Mouse (Mus musculus) erythroblast, embryonic 14.5 days (primary cell): ENCODE results near the gene Rrp9. TPM values are rescaled to one million over a fixed set of nuclear protein-coding genes. Genes with fewer than 3 reads are reported as not detected.
"Not testable (repeated sequence)": the region's sequence is repeated elsewhere in the genome, so short reads cannot be mapped to it uniquely, and the experiment has no call there.

Experiments used
- H3K27me3 ChIP-seq: 2 replicates; pipeline ENCODE4 v1.6.1; 2012; ENCODE audit warnings: inconsistent platforms; ENCODE audit not compliant: control insufficient read depth
- H3K36me3 ChIP-seq: 2 replicates; pipeline ENCODE4 v1.6.1; 2012; ENCODE audit warnings: mild to moderate bottlenecking, inconsistent platforms; ENCODE audit not compliant: control insufficient read depth
- H3K4me1 ChIP-seq: 2 replicates; pipeline ENCODE4 v1.6.1; 2012; ENCODE audit warnings: inconsistent platforms; ENCODE audit not compliant: control insufficient read depth
- H3K4me3 ChIP-seq: replicated peaks from 2 replicates; pipeline ENCODE3; 2012; ENCODE audit warnings: moderate library complexity, mild to moderate bottlenecking, inconsistent platforms
- H3K9me3 ChIP-seq: 2 replicates; pipeline ENCODE4 v1.6.1; 2012; ENCODE audit warnings: low read length, inconsistent platforms, mixed read lengths; ENCODE audit not compliant: control insufficient read depth
- GATA1 ChIP-seq: IDR thresholded peaks from 2 replicates; pipeline ENCODE4 v1.6.1; 2012; ENCODE audit warnings: low read length, inconsistent platforms, mixed read lengths
- TAL1 ChIP-seq: IDR thresholded peaks from 3 replicates; pipeline ENCODE4 v1.6.1; 2012; ENCODE audit warnings: low read length, inconsistent platforms, mixed read lengths
- polyA plus RNA-seq: library from polyadenylated mRNA; stranded (reverse); fragments of >175 nt; gene quantifications from 2 replicates; pipeline ENCODE4 v1.2.3, GENCODE M21; 2012

Gene Rrp9
- polyA plus RNA-seq, 1 experiment: 9.9 TPM

DNA sequence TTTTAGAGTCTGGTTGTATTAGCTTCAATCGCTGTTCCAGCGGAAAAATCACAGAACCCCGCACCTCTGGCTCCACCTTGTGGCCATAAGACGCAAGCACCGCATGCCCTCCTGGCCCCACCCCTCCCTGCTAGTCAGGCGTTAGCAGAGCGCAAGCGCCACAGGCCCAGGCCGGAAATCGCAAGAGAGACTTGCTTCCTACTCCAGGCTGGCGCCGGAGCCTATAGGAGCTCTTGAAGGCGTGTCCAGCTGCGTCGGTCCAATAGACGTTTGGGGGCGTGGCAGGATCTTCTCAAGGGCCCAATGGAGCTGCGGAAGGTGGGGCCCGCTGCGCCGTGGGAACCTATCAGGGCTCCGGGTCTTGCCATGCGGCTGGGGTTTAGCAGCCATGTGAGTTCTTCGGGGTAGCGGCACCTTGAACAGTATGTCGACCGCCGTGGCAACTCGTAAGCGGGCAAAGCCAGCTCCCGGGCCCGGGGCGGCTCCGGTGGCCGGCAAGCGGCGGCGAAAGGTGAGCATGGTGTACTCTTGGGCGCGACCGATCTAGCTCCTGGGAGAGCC is 1.2 kb downstream of the Rrp9 start, which contains the start of gene Parp3:
Gene Parp3, minus strand, starts transcription at position 26 of the 561 bp plus-strand sequence.
- no peak for TF ChIP-seq GATA1
- no peak for TF ChIP-seq TAL1
- peaks cover 46% of the 10 kb centered on the region for H3K4me1 ChIP-seq
- H3K36me3 ChIP-seq: peaks cover 25% of the 10 kb centered on the region
- H3K4me3 ChIP-seq: peak within 1 kb of the TSS; percentile 69
- H3K9me3 ChIP-seq: no peaks in the 10 kb centered on the region
- no peaks in the 10 kb centered on the region for H3K27me3 ChIP-seq

DNA sequence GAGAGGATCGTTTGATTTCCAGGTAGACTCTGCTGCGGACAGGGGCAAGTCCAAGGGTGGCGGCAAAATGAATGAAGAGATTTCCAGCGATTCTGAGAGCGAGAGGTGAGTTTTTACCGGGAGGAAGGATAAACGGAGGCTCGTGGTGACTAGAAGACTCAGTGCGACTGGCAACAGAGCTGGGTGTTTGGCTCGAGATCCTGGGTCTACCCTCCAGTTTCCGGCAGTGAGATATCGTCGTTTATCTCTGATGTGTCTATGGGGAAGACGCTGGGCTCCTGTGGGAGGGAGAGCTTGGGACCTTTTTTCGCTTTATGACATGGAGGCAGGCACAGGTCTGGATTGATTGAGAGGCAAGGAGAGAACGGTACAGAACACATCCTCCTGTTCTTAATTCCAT is 1.9 kb downstream of the Rrp9 start:
- Histone ChIP-seq H3K27me3 (no peaks in the 10 kb centered on the region), H3K36me3 (peaks cover 27% of the 10 kb centered on the region), H3K4me1 (peaks cover 46% of the 10 kb centered on the region), H3K9me3 (no peaks in the 10 kb centered on the region), H3K4me3 (peak overlapping the region; percentile 69)
- TF ChIP-seq GATA1: no peak
- no peak for TF ChIP-seq TAL1

DNA sequence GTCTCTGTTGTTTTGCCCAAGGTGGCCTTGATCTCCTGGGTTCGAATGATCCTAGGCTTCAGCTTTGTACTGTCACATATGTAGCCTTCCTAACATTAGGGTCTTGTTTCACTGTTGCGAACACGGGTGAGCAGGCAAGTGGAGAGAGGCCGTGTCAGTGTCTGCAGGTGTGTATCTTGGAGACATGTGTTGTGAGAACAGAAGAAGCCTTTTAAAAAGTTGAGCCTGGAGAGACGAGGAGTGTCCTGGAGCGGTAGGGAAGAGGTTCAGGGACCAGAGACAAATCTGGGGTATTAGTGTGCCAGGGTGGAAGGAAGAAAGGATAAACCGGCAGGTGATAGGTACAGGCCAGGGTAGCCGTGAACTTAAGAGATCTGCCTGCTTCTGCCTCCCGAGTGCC is 2.3 kb downstream of the Rrp9 start:
- Histone ChIP-seq H3K4me1 (peaks cover 46% of the 10 kb centered on the region), H3K9me3 (no peaks in the 10 kb centered on the region), H3K27me3 (no peaks in the 10 kb centered on the region), H3K4me3 (peak overlapping the region; percentile 69), H3K36me3 (peaks cover 32% of the 10 kb centered on the region)
- TF ChIP-seq GATA1 (no peak), TAL1 (no peak)

DNA sequence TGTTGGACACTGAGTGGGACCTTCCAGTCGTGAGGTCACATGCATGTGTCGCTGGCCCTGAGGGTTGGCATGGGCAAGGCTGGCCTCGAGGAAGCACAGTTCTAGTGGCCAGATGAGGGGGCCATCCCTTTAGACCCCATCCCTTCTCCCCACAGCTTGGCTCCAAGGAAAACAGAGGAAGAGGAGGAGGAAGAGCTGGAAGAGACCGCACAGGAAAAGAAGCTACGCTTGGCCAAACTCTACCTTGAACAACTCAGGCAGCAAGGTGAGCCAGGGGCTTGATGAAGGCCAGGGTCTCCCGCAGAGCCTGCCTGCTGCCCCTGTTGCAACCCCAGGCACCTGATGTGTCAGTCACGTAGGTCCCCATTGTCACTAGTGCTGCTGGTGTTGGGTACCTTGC is 4.8 kb downstream of the Rrp9 start:
- TF ChIP-seq GATA1 (no peak), TAL1 (no peak)
- H3K4me1 ChIP-seq: peaks cover 31% of the 10 kb centered on the region
- no peak overlapping the region for H3K4me3 ChIP-seq
- H3K27me3 ChIP-seq: no peaks in the 10 kb centered on the region
- peaks cover 56% of the 10 kb centered on the region for H3K36me3 ChIP-seq
- no peaks in the 10 kb centered on the region for H3K9me3 ChIP-seq

DNA sequence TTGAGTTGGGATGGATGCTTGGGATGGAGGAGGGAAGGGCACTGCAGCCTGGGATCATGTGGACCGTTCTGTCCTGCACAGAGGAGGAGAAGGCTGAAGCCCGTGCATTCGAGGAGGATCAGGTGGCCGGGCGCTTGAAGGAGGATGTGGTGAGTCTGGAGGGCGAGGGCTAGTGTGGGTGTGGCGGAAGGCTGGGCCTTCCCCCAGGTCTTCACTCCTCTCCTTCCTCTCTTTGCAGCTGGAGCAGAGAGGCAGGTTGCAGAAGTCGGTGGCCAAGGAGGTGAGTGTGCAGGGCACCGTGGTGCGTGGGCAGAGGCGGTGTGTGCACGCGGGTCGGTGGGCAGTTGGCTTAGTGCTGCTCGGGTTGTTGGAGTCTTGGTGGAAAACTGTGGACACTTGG is 5.3 kb downstream of the Rrp9 start:
- no peaks in the 10 kb centered on the region for H3K9me3 ChIP-seq
- no peaks in the 10 kb centered on the region for H3K27me3 ChIP-seq
- no peak overlapping the region for H3K4me3 ChIP-seq
- peaks cover 61% of the 10 kb centered on the region for H3K36me3 ChIP-seq
- peaks cover 25% of the 10 kb centered on the region for H3K4me1 ChIP-seq
- TF ChIP-seq GATA1 (no peak), TAL1 (no peak)

DNA sequence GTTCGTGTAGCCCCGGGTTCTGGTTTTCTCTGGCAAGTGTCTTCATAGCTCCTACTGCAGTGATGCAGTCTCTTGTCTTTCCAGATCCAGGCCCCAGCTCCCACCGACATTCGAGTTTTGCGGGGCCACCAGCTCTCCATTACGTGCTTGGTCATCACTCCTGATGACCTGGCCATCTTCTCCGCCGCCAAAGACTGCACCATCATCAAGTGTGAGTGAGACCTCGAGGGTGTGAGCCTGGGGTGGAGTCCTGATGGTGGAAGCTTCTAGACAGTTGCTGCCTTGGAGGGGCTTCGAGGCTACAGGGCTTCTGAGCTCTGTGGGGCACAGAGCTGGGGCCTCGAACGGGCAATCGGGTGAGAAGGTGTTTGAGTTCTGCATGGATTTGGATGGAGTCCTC is 5.9 kb downstream of the Rrp9 start:
- no peaks in the 10 kb centered on the region for H3K9me3 ChIP-seq
- H3K36me3 ChIP-seq: peaks cover 61% of the 10 kb centered on the region
- H3K4me1 ChIP-seq: peaks cover 19% of the 10 kb centered on the region
- no peaks in the 10 kb centered on the region for H3K27me3 ChIP-seq
- H3K4me3 ChIP-seq: no peak overlapping the region
- TF ChIP-seq GATA1 (no peak), TAL1 (no peak)

DNA sequence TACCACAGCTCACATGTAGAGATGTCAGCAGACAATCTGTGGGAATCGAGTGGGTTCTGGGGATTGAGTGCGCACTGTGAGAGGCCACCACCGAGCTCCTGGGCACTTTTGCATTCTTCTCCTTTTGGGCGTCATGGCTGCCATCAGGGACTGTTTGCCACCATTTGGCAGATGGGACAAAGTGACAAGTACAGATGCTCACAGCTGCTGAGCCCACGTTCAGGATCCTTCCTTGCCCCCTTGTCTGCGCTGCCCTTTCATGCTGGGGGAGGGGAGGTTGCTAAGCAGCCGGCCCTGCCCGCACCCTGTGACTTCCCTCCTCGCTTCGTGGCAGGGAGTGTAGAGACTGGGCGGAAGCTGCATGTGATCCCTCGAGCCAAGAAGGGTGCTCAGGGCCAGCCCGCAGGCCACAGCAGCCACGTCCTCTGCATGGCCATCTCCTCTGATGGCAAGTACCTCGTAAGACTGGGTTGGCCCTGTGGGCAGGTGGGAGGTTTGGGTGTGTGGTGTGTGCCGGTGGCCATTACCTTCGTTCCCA is 6.9 kb downstream of the Rrp9 start:
- peaks cover 9% of the 10 kb centered on the region for H3K4me1 ChIP-seq
- H3K9me3 ChIP-seq: no peaks in the 10 kb centered on the region
- TF ChIP-seq GATA1 (no peak), TAL1 (no peak)
- no peaks in the 10 kb centered on the region for H3K27me3 ChIP-seq
- peaks cover 61% of the 10 kb centered on the region for H3K36me3 ChIP-seq
- no peak overlapping the region for H3K4me3 ChIP-seq

DNA sequence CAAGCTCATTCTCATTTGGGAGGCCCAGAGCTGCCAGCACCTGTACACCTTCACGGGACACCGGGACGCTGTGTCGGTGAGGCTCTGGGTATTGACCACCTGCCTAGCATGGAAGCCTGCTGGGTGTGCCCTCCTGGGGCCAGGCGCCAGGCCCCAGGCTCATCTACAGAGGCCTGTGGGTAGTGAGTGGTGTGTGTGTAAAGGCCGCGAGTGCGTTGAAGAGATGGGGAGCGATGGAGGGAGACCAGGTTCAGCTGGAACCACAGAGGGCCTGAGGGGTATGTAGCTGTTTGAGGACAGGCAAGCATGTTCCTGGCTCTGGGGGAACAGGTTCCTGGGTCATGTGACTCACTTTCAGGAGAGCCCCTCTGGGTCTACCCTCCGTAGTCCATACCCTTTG is 7.4 kb downstream of the Rrp9 start:
- H3K9me3 ChIP-seq: no peaks in the 10 kb centered on the region
- H3K4me3 ChIP-seq: no peak overlapping the region
- no peaks in the 10 kb centered on the region for H3K27me3 ChIP-seq
- H3K4me1 ChIP-seq: peaks cover 5% of the 10 kb centered on the region
- TF ChIP-seq GATA1 (no peak), TAL1 (no peak)
- peaks cover 61% of the 10 kb centered on the region for H3K36me3 ChIP-seq

DNA sequence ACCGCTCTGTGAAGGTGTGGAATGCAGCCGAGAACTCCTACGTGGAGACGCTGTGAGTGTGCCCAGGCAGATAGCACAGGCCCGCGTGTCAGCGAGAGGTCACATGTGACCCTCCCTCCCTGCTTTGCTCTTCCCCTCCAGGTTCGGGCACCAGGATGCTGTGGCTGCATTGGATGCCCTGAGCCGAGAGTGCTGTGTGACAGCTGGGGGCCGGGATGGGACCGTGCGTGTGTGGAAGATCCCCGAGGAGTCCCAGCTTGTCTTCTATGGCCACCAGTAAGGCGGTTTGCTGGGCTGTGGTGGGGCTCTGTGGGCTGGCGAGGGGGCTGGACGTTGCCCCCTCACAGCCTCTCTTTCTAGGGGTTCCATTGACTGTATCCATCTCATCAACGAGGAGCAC is 7.8 kb downstream of the Rrp9 start:
- no peak overlapping the region for H3K4me3 ChIP-seq
- peaks cover 61% of the 10 kb centered on the region for H3K36me3 ChIP-seq
- TF ChIP-seq TAL1 (no peak), GATA1 (no peak)
- H3K9me3 ChIP-seq: no peaks in the 10 kb centered on the region
- no peaks in the 10 kb centered on the region for H3K27me3 ChIP-seq
- peaks cover 3% of the 10 kb centered on the region for H3K4me1 ChIP-seq

DNA sequence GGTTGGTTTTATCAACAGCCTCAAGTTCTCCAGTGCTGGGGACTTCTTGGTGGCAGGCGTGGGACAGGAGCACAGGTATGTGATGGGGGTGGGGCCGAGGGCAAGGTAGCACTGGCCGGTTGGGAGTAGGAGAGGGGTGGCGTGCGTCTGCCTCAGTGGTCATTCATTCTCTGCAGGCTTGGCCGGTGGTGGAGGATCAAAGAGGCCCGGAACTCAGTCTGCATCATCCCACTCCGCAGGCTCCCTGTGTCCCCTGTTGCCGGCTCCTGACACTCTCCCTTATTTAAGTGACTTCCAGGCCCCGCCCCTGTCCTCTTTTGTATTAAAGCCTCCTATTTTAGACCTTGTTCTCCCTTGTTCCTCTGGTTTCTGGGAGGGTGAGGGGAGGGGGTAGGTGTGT is 9.3 kb downstream of the Rrp9 start:
- no peak overlapping the region for H3K4me3 ChIP-seq
- no peak for TF ChIP-seq GATA1
- no peak for TF ChIP-seq TAL1
- peaks cover 60% of the 10 kb centered on the region for H3K36me3 ChIP-seq
- H3K4me1 ChIP-seq: no peaks in the 10 kb centered on the region; the same call in 1 of the 2 replicates
- no peaks in the 10 kb centered on the region for H3K27me3 ChIP-seq
- no peaks in the 10 kb centered on the region for H3K9me3 ChIP-seq

DNA sequence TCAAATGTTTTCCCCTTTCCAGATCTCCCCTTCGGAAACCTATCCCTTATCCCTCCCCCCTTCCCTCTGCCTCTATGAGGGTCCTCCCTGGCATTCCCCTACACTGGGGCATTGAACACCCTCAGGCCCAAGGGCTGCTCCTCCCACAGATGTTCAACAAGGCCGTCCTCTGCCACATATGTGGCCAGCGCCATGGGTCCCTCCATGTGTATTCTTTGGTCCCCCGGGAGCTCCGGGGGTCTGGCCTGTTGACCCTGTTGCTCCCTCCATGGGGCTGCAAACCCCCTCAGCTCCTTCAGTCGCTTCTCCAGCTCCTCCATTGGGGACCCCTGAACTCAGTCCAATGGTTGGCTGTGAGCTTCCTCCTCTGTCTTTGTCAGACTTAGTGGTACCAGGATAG is 11.8 kb downstream of the Rrp9 start:
- H3K36me3 ChIP-seq: peaks cover 41% of the 10 kb centered on the region
- not testable (repeated sequence) for H3K4me3 ChIP-seq, H3K27me3 ChIP-seq, H3K9me3 ChIP-seq, H3K4me1 ChIP-seq
